Mouse (Mus musculus) urinary bladder, adult 2 months (tissue): Measurements from ENCODE around the gene Zc3hav1l. TPM values are rescaled to one million over a fixed set of nuclear protein-coding genes. Genes with fewer than 3 reads are reported as not detected.

ENCODE experiments used
- DNase-seq: peaks from one replicate; pipeline ENCODE4 v3.0.0; 2022; ENCODE audit warnings: low spot score
- polyA plus RNA-seq: library from polyadenylated mRNA; depleted of rRNA; stranded (reverse); fragments of >200 nt; gene quantifications from 2 replicates; pipeline ENCODE4 v1.2.3, GENCODE M21; 2012; rRNA removed

Zc3hav1l gene
- polyA plus RNA-seq, result 6.9 and 7.5 TPM in 2 replicates

DNA sequence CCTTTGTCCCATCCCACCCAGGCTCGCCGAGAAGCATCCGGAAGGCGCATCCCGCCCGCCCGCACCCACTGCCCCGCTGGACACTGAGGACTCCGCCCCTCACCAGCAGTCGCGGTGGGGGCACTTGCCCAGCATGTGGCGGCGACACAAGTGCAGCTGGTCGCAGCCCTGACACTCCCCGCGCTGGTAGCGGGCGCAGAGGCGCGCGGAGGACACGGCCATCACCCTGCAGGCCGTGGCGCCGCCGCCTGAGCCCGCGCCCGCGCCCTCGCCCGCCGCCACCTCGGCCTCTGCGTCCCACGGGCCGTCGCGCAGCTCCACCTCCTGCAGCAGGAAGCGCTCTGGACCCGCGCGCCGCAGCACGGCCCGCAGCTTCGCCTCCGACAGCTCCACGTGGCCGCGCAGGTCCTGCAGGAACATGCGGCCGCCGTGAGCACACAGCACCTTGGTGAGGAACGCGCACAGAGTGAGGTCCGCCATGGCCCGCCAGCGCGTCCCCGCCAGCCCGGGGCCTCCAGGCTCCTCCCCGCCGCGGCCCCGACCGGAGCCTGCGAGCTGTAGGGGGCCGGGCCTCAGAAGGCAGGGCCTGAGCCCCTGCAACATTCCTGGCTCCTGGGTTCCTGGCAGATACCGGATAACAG is at the start of gene Zc3hav1l:
TSS of gene Zc3hav1l (minus strand) at position 499 of the 641 bp plus-strand sequence.
- peak; percentile 65 for DNase-seq

DNA sequence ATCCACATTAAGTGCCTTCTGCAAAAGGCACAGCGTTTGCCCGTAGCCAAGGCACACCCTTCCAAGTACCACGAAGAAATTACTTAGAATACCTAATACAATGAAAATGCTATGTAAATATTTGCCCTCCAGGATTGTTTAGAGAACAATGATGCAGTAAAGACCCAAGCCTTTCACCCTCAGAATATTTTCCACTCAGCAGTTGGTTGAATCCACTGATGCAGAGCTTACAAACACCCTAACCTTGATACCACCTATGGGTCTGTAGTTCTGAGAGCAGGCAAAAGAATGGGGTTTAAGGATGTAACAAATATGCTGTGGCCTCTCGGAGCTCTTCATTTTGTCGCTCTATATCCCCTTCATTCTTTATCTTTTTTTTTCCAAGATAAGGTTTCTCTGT is 48.8 kb upstream of the Zc3hav1l start:
- DNase-seq, result no peak

DNA sequence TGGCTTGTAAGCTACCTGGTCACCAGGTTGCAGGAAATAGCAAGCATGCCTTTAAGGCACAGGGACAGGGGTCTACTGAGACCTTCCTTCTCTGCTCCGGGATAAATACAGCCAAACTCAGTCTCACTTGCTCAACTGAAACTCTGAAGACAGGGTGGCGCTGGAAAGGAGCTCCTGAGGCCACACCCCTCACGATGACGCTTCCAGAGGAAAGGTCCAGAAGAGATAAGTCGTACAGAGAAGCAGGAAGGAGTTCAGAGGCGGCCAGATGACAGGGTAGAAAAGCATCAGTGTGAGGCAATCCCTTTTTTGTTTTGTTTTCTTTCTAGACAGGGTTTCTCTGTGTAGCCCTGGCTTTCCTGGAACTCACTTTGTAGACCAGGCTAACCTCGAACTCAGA is 46.7 kb upstream of the Zc3hav1l start:
- no peak for DNase-seq

DNA sequence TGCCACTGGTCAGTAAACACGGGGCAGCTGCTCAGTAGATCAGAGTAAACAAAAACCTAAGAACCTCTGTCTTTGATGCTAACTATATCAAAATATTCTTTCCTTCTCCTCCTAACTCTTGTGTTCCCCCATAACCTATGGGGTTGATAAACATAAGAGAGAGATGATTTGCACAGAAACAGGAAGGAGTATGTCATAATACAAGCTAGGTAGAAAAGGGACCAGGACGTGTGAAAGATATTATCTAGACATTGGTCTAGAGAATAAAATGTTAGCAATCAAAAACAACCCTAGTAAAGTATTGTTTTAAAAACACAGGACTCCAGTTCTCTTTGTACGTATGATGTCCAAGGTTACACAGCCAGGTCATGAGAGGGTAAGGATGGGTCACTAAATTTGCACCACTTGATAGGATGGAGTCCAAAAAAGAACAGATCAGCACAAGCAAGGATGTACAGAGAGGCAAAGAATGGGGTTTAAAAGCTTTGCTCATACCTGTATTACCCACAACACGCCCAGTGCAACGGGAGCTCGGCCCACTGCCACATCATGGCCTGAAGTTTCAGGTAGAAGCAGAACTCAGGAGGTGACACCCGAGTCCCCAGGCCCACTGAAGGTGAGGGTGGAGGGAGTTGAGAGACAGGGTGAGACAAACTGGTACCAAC is 45.1 kb upstream of the Zc3hav1l start:
- no peak for DNase-seq

GRCm38 (mm10) chr6:38343581-38343980 is 44.5 kb upstream of the Zc3hav1l start:
- DNase-seq, result no peak

DNA sequence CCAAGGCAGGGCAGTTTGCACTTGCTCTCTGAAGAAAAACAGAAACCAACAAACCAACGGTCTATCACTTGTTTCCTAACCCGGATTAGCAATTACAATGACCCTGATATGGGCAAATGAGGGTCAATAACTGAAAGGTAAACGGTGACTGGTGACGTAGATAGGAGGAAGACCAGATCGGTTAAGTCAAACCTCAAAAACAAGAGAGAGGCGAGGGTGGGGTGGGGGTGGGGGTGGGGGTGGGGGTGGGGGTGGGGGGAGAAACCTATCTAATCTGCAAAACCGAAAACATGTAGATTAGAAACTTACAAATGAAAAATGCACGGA is 43.6 kb upstream of the Zc3hav1l start:
- DNase-seq, result no peak

- DNase-seq, result no peak
Measured at GRCm38 (mm10) chr6:38341751-38342665, 42.9 kb upstream of the Zc3hav1l start.

DNA sequence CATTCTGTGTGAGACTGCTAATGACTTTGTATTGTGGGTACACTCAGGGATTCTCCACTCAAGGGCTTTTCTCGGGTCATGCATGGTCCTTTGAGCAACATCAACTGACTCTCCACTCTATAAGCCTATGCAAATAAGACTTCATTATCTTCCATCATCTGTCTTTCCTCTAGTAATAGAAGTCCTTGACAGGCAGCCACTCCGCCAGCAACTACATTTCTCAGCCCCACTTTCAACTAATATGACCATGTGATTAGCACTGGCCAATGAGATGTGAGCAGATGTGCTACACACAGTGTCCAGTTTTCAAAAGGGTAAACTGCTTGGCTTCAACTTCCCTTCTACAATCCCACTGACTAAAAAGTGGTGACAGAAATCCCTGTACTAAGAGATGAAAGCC is 40.0 kb upstream of the Zc3hav1l start:
- no peak for DNase-seq

DNA sequence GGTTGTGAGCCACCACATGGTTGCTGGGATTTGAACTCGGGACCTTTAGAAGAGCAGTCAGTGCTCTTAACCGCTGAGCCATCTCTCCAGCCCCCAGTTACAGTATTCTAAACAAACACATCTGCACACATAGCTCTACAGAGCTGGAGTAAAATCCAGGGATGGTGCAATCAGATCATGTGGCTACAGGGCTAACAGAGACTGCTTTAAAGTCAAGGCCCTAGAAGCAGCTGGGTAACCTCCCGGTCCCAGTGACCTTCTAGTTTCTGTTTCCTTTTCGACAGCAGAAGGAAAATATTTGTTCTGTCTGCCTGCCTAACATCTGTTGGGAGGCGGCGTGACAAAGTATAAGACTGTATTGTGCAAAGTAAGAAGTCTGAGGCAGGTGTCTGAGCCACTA is 38.9 kb upstream of the Zc3hav1l start:
- DNase-seq, result no peak

DNA sequence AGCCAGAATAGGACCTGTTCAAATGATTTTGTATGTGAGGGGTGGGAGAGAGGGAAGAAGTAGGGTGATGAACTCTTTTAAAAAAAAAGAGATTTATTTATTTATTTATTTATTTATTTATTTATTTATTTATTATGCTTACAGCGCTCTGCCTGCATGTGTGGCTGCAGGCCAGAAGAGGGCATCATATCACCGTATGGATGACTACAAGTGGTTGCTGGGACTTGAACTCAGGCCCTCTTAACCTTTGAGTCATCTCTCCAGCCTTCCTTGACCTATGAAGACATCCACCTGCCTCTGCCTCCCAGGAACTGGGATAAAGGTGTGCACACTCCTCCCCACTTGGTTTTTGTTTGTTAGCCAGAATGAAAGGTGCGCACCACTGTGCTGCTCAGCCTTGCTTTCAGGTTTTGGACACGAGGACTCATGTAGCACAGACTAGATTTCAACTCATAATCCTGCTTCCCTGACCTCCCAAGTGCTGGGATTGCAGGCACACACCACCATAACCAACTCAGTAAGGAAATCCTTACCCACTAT is 38.2 kb upstream of the Zc3hav1l start:
- no peak for DNase-seq

DNA sequence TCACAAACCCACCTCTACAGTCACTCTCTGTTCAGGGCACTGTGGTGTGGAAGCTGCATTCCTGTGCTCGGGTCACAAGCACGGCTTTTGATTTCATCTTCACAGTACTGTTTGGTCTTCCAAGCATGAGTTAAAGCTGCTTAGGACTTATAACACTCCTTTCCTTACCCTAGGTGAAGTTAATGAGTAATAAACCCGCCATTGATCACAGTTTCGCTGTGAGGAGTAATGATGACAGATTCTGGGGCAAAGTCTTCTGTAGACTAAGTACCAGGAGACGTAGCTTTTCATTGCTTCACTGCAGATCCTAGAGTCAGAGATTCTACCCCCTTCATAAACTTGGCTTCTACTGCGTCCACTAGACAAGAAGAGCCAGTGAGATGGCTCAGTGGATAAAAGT is 36.2 kb upstream of the Zc3hav1l start:
- no peak for DNase-seq

DNA sequence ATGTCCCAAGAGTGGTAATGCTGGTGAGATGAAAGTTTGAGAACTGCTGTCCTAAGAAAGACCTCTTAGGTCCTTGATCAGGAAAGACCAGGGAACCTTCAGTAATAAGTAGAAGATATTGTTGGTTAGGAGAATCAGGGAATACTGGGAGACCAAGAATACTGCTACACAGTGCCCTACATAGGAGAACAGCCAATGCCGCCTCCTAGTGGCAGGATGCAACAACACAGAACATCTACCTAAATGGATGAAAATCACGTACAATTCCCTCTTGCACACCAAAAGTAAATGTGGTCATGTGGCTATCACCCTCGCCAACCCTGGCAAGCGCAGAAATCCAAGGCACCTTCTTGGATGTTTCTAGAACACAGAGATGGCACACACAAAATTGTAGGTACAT is 27.5 kb upstream of the Zc3hav1l start:
- DNase-seq, result no peak

DNA sequence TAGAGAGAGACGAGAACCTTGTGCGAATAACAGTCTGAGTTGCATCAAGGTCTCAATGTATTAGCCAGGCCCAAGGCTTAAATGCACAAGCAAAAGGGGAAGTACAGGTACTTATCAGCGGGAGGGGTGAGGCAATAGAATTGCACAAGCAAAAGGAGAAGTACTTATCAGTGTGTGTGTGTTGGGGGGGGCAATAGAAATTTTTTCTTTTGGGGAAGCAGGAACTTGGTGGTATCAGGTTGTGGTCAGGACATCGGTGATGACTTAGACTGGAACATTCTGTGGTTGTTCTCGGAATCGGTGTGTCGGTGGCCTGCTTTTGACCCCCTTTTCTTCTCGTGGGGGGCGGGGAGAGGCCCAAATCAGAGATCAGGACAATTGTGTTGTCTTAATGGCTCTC is 21.6 kb upstream of the Zc3hav1l start:
- no peak for DNase-seq

- no peak for DNase-seq
Measured at GRCm38 (mm10) chr6:38316050-38316449, 17.0 kb upstream of the Zc3hav1l start.

DNA sequence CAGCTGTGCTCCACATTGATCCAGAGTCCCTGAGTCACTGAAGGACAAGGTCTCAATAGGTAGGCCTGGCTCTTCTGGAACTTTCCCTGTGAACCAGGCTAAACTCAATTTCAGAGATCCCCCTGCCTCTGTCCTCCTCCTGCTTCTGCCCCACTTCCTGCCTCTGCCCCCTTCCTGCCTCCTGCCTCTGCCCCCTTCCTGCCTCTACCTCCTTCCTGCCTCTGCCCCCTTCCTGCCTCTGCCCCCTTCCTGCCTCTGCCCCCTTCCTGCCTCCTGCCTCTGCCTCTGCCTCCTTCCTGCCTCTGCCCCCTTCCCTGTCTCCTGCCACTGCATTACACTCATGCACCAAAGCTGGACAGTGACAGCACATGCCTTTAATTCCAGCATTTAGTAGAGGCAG is 10.7 kb upstream of the Zc3hav1l start:
- no peak for DNase-seq

GRCm38 (mm10) chr6:38304981-38305380 is 5.9 kb upstream of the Zc3hav1l start:
- no peak for DNase-seq

DNA sequence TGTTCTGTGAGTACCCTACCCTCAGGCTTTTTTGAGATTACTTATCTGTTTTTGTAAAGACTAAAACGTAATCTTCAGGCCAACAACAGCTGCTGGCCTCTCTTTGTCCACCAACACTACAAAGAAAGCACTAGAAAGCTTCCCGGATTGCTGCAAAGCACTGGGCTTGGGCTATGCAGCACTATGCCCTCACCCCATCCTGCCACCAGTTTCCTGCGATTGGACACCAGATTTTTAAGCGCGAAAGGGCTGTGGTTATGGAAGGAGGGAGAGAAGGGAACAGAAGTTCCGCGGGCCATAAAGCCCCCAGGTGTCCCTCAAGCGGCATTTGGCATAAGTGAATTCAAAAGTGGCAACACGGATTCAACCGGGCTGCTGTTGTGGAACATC is 818 bp downstream of the Zc3hav1l start:
- DNase-seq, result no peak

DNA sequence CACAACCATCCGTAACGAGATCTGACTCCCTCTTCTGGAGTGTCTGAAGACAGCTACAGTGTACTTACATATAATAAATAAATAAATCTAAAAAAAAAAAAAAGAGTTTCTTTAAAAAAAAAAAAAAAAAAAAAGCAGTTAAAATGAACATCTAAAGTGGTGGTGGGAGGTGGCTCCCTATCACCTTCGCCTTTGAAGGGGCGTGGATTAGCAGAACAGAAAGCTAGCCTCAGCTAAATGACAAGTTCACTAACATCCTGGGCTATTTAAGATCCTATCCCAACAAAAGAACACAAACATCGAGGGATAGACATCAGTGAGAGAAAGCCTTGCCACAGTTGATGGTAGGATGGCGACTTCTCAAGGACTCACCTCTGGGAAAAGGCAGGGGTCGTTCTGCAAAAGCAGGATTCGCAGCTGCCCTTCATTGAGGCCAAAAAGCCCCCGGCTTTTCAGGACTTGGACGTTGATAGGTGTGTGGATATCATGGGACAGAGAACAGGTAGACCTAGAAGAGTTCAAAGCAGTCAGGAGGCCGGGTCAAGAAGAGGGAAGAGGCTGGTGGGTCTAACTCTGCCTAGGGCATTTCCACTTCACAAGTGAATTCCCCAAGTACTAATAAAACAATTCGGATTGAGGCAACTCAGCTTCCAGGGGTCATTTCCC is 1.3 kb downstream of the Zc3hav1l start:
- DNase-seq, result no peak

GRCm38 (mm10) chr6:38293708-38294107 is 5.4 kb downstream of the Zc3hav1l start:
- no peak for DNase-seq

- no peak for DNase-seq
Measured at GRCm38 (mm10) chr6:38292871-38293646, 6.0 kb downstream of the Zc3hav1l start.

GRCm38 (mm10) chr6:38284422-38284821 is 14.6 kb downstream of the Zc3hav1l start:
- no peak for DNase-seq
